Mouse (Mus musculus): ENCODE results near the gene Tpst2. TPM values are rescaled to one million over a fixed set of nuclear protein-coding genes. Genes with fewer than 3 reads are reported as not detected.

Tpst2 gene
- polyA plus RNA-seq, 1 experiment from 2014 or later: 68.7 TPM

GRCm38 (mm10) chr5:112240761-112241160, 35.7 kb upstream of the Tpst2 start:
- Histone ChIP-seq H3K9me3 (ENCODE audit: low read length) (no peaks in the 10 kb centered on the region), H3K27ac (ENCODE audit: low read length) (no peak overlapping the region), H3K36me3 (ENCODE audit: insufficient read depth, low read length) (no peaks in the 10 kb centered on the region), H3K27me3 (ENCODE audit: insufficient read depth, low read length) (peaks cover 9% of the 10 kb centered on the region; the same call in 1 of the 2 replicates), H3K4me1 (ENCODE audit: insufficient read depth, low read length) (peaks cover 24% of the 10 kb centered on the region), H3K4me2 (replicated peaks; ENCODE audit: low read depth, low read length) (no peak overlapping the region), H3K4me3 (ENCODE audit: low read length) (no peak overlapping the region), H3K9ac (replicated peaks; ENCODE audit: low read length) (no peak overlapping the region)
- peak; percentile 40 for ATAC-seq (ENCODE audit: low FRiP score, low TSS enrichment)
- WGBS: 1% methylated on average over 10 of the region's 10 CpGs

- Histone ChIP-seq H3K4me1 (ENCODE audit: insufficient read depth, low read length) (peaks cover 24% of the 10 kb centered on the region), H3K9ac (replicated peaks; ENCODE audit: low read length) (no peak overlapping the region), H3K9me3 (ENCODE audit: low read length) (no peaks in the 10 kb centered on the region), H3K27ac (ENCODE audit: low read length) (peak overlapping the region; percentile 16; the same call in 1 of the 2 replicates), H3K4me3 (ENCODE audit: low read length) (no peak overlapping the region), H3K4me2 (replicated peaks; ENCODE audit: low read depth, low read length) (no peak overlapping the region), H3K36me3 (ENCODE audit: insufficient read depth, low read length) (no peaks in the 10 kb centered on the region), H3K27me3 (ENCODE audit: insufficient read depth, low read length) (peaks cover 9% of the 10 kb centered on the region; the same call in 1 of the 2 replicates)
- no peak for ATAC-seq (ENCODE audit: low FRiP score, low TSS enrichment)
- 58% methylated on average over 2 of the region's 2 CpGs for WGBS
Measured at GRCm38 (mm10) chr5:112241849-112242248, 34.6 kb upstream of the Tpst2 start.

GRCm38 (mm10) chr5:112242361-112242778, 34.1 kb upstream of the Tpst2 start:
- Histone ChIP-seq H3K27ac (ENCODE audit: low read length) (peak overlapping the region; percentile 17), H3K9me3 (ENCODE audit: low read length) (no peaks in the 10 kb centered on the region), H3K4me1 (ENCODE audit: insufficient read depth, low read length) (peaks cover 21% of the 10 kb centered on the region), H3K4me3 (ENCODE audit: low read length) (no peak overlapping the region), H3K9ac (replicated peaks; ENCODE audit: low read length) (no peak overlapping the region), H3K36me3 (ENCODE audit: insufficient read depth, low read length) (no peaks in the 10 kb centered on the region), H3K4me2 (replicated peaks; ENCODE audit: low read depth, low read length) (no peak overlapping the region), H3K27me3 (ENCODE audit: insufficient read depth, low read length) (peaks cover 9% of the 10 kb centered on the region; the same call in 1 of the 2 replicates)
- peak; percentile 66 for ATAC-seq (ENCODE audit: low FRiP score, low TSS enrichment)
- 35% methylated on average over 5 of the region's 5 CpGs for WGBS

- H3K4me2 ChIP-seq (replicated peaks; ENCODE audit: low read depth, low read length): no peak overlapping the region
- H3K27me3 ChIP-seq (ENCODE audit: insufficient read depth, low read length): peaks cover 7% of the 10 kb centered on the region; the same call in 1 of the 2 replicates
- no peak overlapping the region for H3K4me3 ChIP-seq (ENCODE audit: low read length)
- peaks cover 19% of the 10 kb centered on the region for H3K4me1 ChIP-seq (ENCODE audit: insufficient read depth, low read length)
- peak overlapping the region; percentile 17 for H3K27ac ChIP-seq (ENCODE audit: low read length)
- ATAC-seq (ENCODE audit: low FRiP score, low TSS enrichment): no peak
- no peaks in the 10 kb centered on the region for H3K36me3 ChIP-seq (ENCODE audit: insufficient read depth, low read length)
- WGBS: 47% methylated on average over 5 of the region's 5 CpGs
- no peak overlapping the region for H3K9ac ChIP-seq (replicated peaks; ENCODE audit: low read length)
- no peaks in the 10 kb centered on the region for H3K9me3 ChIP-seq (ENCODE audit: low read length)
Measured at GRCm38 (mm10) chr5:112243041-112243440, 33.5 kb upstream of the Tpst2 start.

GRCm38 (mm10) chr5:112243539-112244274, 32.8 kb upstream of the Tpst2 start:
- H3K36me3 ChIP-seq (ENCODE audit: insufficient read depth, low read length): no peaks in the 10 kb centered on the region
- 49% methylated on average over 10 of the region's 10 CpGs for WGBS
- H3K27me3 ChIP-seq (ENCODE audit: insufficient read depth, low read length): peaks cover under 1% of the 10 kb centered on the region; the same call in 1 of the 2 replicates
- no peak overlapping the region for H3K4me2 ChIP-seq (replicated peaks; ENCODE audit: low read depth, low read length)
- H3K27ac ChIP-seq (ENCODE audit: low read length): peak overlapping the region; percentile 0; the same call in 1 of the 2 replicates
- no peak overlapping the region for H3K9ac ChIP-seq (replicated peaks; ENCODE audit: low read length)
- no peak for ATAC-seq (ENCODE audit: low FRiP score, low TSS enrichment)
- H3K4me1 ChIP-seq (ENCODE audit: insufficient read depth, low read length): peaks cover 19% of the 10 kb centered on the region
- H3K4me3 ChIP-seq (ENCODE audit: low read length): no peak overlapping the region
- H3K9me3 ChIP-seq (ENCODE audit: low read length): no peaks in the 10 kb centered on the region

GRCm38 (mm10) chr5:112244275-112244562, 32.3 kb upstream of the Tpst2 start:
- Histone ChIP-seq H3K4me2 (replicated peaks; ENCODE audit: low read depth, low read length) (no peak overlapping the region), H3K27ac (ENCODE audit: low read length) (0 out of 2 replicates have a peak overlapping the region, but pooled peaks have one; percentile 0), H3K27me3 (ENCODE audit: insufficient read depth, low read length) (no peaks in the 10 kb centered on the region), H3K36me3 (ENCODE audit: insufficient read depth, low read length) (no peaks in the 10 kb centered on the region), H3K9ac (replicated peaks; ENCODE audit: low read length) (no peak overlapping the region), H3K9me3 (ENCODE audit: low read length) (no peaks in the 10 kb centered on the region), H3K4me3 (ENCODE audit: low read length) (no peak overlapping the region), H3K4me1 (ENCODE audit: insufficient read depth, low read length) (peaks cover 19% of the 10 kb centered on the region)
- no peak for ATAC-seq (ENCODE audit: low FRiP score, low TSS enrichment)
- WGBS: 75% methylated on average over 1 of the region's 1 CpGs

GRCm38 (mm10) chr5:112244890-112245615, 31.4 kb upstream of the Tpst2 start:
- Histone ChIP-seq H3K4me3 (ENCODE audit: low read length) (no peak overlapping the region), H3K36me3 (ENCODE audit: insufficient read depth, low read length) (no peaks in the 10 kb centered on the region), H3K27me3 (ENCODE audit: insufficient read depth, low read length) (no peaks in the 10 kb centered on the region), H3K4me2 (replicated peaks; ENCODE audit: low read depth, low read length) (no peak overlapping the region), H3K9ac (replicated peaks; ENCODE audit: low read length) (no peak overlapping the region), H3K27ac (ENCODE audit: low read length) (no peak overlapping the region), H3K9me3 (ENCODE audit: low read length) (no peaks in the 10 kb centered on the region), H3K4me1 (ENCODE audit: insufficient read depth, low read length) (peaks cover 19% of the 10 kb centered on the region)
- ATAC-seq (ENCODE audit: low FRiP score, low TSS enrichment): no peak
- 46% methylated on average over 8 of the region's 8 CpGs for WGBS

- H3K4me2 ChIP-seq (replicated peaks; ENCODE audit: low read depth, low read length): no peak overlapping the region
- WGBS: 48% methylated on average over 8 of the region's 8 CpGs
- H3K9me3 ChIP-seq (ENCODE audit: low read length): no peaks in the 10 kb centered on the region
- no peaks in the 10 kb centered on the region for H3K36me3 ChIP-seq (ENCODE audit: insufficient read depth, low read length)
- H3K27me3 ChIP-seq (ENCODE audit: insufficient read depth, low read length): no peaks in the 10 kb centered on the region
- no peak overlapping the region for H3K4me3 ChIP-seq (ENCODE audit: low read length)
- no peak overlapping the region for H3K9ac ChIP-seq (replicated peaks; ENCODE audit: low read length)
- H3K4me1 ChIP-seq (ENCODE audit: insufficient read depth, low read length): peaks cover 11% of the 10 kb centered on the region
- H3K27ac ChIP-seq (ENCODE audit: low read length): no peak overlapping the region
- no peak for ATAC-seq (ENCODE audit: low FRiP score, low TSS enrichment)
Measured at GRCm38 (mm10) chr5:112247399-112247798, 29.1 kb upstream of the Tpst2 start.

- Histone ChIP-seq H3K27ac (ENCODE audit: low read length) (no peak overlapping the region), H3K4me1 (ENCODE audit: insufficient read depth, low read length) (peaks cover 13% of the 10 kb centered on the region), H3K27me3 (ENCODE audit: insufficient read depth, low read length) (no peaks in the 10 kb centered on the region), H3K4me3 (ENCODE audit: low read length) (no peak overlapping the region), H3K9me3 (ENCODE audit: low read length) (no peaks in the 10 kb centered on the region), H3K4me2 (replicated peaks; ENCODE audit: low read depth, low read length) (no peak overlapping the region), H3K9ac (replicated peaks; ENCODE audit: low read length) (no peak overlapping the region), H3K36me3 (ENCODE audit: insufficient read depth, low read length) (no peaks in the 10 kb centered on the region)
- 85% methylated on average over 11 of the region's 11 CpGs for WGBS
- no peak for ATAC-seq (ENCODE audit: low FRiP score, low TSS enrichment)
Measured at GRCm38 (mm10) chr5:112249106-112249505, 27.4 kb upstream of the Tpst2 start.

GRCm38 (mm10) chr5:112252400-112252799, 24.1 kb upstream of the Tpst2 start, which contains the start of gene Cryba4:
TSS of gene Cryba4 (minus strand) at chr5:112252518.
- Histone ChIP-seq H3K36me3 (ENCODE audit: insufficient read depth, low read length) (no peaks in the 10 kb centered on the region), H3K9ac (replicated peaks; ENCODE audit: low read length) (no peak within 1 kb of the TSS), H3K4me1 (ENCODE audit: insufficient read depth, low read length) (peaks cover 31% of the 10 kb centered on the region), H3K27ac (ENCODE audit: low read length) (no peak within 1 kb of the TSS), H3K4me2 (replicated peaks; ENCODE audit: low read depth, low read length) (no peak within 1 kb of the TSS), H3K9me3 (ENCODE audit: low read length) (no peaks in the 10 kb centered on the region), H3K27me3 (ENCODE audit: insufficient read depth, low read length) (no peaks in the 10 kb centered on the region), H3K4me3 (ENCODE audit: low read length) (no peak within 1 kb of the TSS)
- 61% methylated on average over 2 of the region's 2 CpGs for WGBS
- no peak for ATAC-seq (ENCODE audit: low FRiP score, low TSS enrichment)

All from kidney, embryonic 16.5 days (tissue).